Mouse (Mus musculus): ENCODE results near the gene Vac14. TPM values are rescaled to one million over a fixed set of nuclear protein-coding genes. Genes with fewer than 3 reads are reported as not detected.

Gene Vac14
- polyA plus RNA-seq, 1 experiment from 2014 or later = 14.6 TPM

GRCm38 (mm10) chr8:110733036-110733435 lies 114.7 kb downstream of the Vac14 start:
- H3K9me3 ChIP-seq (replicated peaks) = no peaks in the 10 kb centered on the region
- WGBS (ENCODE audit: insufficient replicate concordance) = 73% methylated on average over 8 of the region's 8 CpGs
- no peak overlapping the region for H3K4me3 ChIP-seq (replicated peaks)
- H3K27ac ChIP-seq = no peak overlapping the region
- H3K9ac ChIP-seq = no peak overlapping the region
- no peaks in the 10 kb centered on the region for H3K27me3 ChIP-seq
- no peak overlapping the region for H3K4me2 ChIP-seq
- ATAC-seq (ENCODE audit: low read depth) (no peak), DNase-seq (no peak)
- H3K4me1 ChIP-seq (replicated peaks) = no peaks in the 10 kb centered on the region
- H3K36me3 ChIP-seq = peaks cover 23% of the 10 kb centered on the region

GRCm38 (mm10) chr8:110738591-110739195 lies 120.3 kb downstream of the Vac14 start:
- Histone ChIP-seq H3K9me3 (replicated peaks) (no peaks in the 10 kb centered on the region), H3K36me3 (peaks cover 18% of the 10 kb centered on the region), H3K27ac (no peak overlapping the region), H3K4me2 (no peak overlapping the region), H3K4me3 (replicated peaks) (no peak overlapping the region), H3K27me3 (no peaks in the 10 kb centered on the region), H3K4me1 (replicated peaks) (no peaks in the 10 kb centered on the region), H3K9ac (no peak overlapping the region)
- no peak for DNase-seq
- no peak for ATAC-seq (ENCODE audit: low read depth)
- 87% methylated on average over 34 of the region's 35 CpGs for WGBS (ENCODE audit: insufficient replicate concordance)

GRCm38 (mm10) chr8:110740629-110741175 lies 122.3 kb downstream of the Vac14 start:
- peaks cover 18% of the 10 kb centered on the region for H3K36me3 ChIP-seq
- no peaks in the 10 kb centered on the region for H3K9me3 ChIP-seq (replicated peaks)
- no peak for ATAC-seq (ENCODE audit: low read depth)
- 64% methylated on average over 5 of the region's 5 CpGs for WGBS (ENCODE audit: insufficient replicate concordance)
- H3K27ac ChIP-seq = no peak overlapping the region
- no peak for DNase-seq
- no peak overlapping the region for H3K9ac ChIP-seq
- H3K4me2 ChIP-seq = no peak overlapping the region
- H3K4me3 ChIP-seq (replicated peaks) = no peak overlapping the region
- no peaks in the 10 kb centered on the region for H3K4me1 ChIP-seq (replicated peaks)
- no peaks in the 10 kb centered on the region for H3K27me3 ChIP-seq

GRCm38 (mm10) chr8:110741816-110742451 lies 123.5 kb downstream of the Vac14 start:
- Histone ChIP-seq H3K27ac (no peak overlapping the region), H3K4me2 (no peak overlapping the region), H3K9ac (no peak overlapping the region), H3K4me3 (replicated peaks) (no peak overlapping the region), H3K9me3 (replicated peaks) (no peaks in the 10 kb centered on the region), H3K36me3 (peaks cover 18% of the 10 kb centered on the region), H3K4me1 (replicated peaks) (no peaks in the 10 kb centered on the region), H3K27me3 (0 out of 2 replicates have a peak, but pooled peaks cover 3% of the 10 kb centered on the region)
- WGBS (ENCODE audit: insufficient replicate concordance) = 59% methylated on average over 15 of the region's 15 CpGs
- ATAC-seq (ENCODE audit: low read depth) = no peak
- no peak for DNase-seq

GRCm38 (mm10) chr8:110742452-110742818 lies 124.0 kb downstream of the Vac14 start:
- no peaks in the 10 kb centered on the region for H3K4me1 ChIP-seq (replicated peaks)
- DNase-seq = no peak
- peaks cover 18% of the 10 kb centered on the region for H3K36me3 ChIP-seq
- H3K4me2 ChIP-seq = no peak overlapping the region
- 0 out of 2 replicates have a peak, but pooled peaks cover 3% of the 10 kb centered on the region for H3K27me3 ChIP-seq
- no peak overlapping the region for H3K27ac ChIP-seq
- 62% methylated on average over 5 of the region's 5 CpGs for WGBS (ENCODE audit: insufficient replicate concordance)
- H3K9me3 ChIP-seq (replicated peaks) = no peaks in the 10 kb centered on the region
- no peak overlapping the region for H3K4me3 ChIP-seq (replicated peaks)
- no peak for ATAC-seq (ENCODE audit: low read depth)
- no peak overlapping the region for H3K9ac ChIP-seq

- WGBS (ENCODE audit: insufficient replicate concordance) = 78% methylated on average over 10 of the region's 10 CpGs
- Histone ChIP-seq H3K9ac (no peak overlapping the region), H3K9me3 (replicated peaks) (no peaks in the 10 kb centered on the region), H3K4me3 (replicated peaks) (no peak overlapping the region), H3K4me1 (replicated peaks) (no peaks in the 10 kb centered on the region), H3K27me3 (0 out of 2 replicates have a peak, but pooled peaks cover 3% of the 10 kb centered on the region), H3K4me2 (no peak overlapping the region), H3K27ac (no peak overlapping the region), H3K36me3 (no peaks in the 10 kb centered on the region)
- DNase-seq = no peak
- no peak for ATAC-seq (ENCODE audit: low read depth)
These were observed 126.8 kb downstream of the Vac14 start for GRCm38 (mm10) chr8:110745162-110745561.

GRCm38 (mm10) chr8:110746661-110747060 lies 128.3 kb downstream of the Vac14 start:
- H3K27me3 ChIP-seq = 0 out of 2 replicates have a peak, but pooled peaks cover 3% of the 10 kb centered on the region
- no peak overlapping the region for H3K27ac ChIP-seq
- no peaks in the 10 kb centered on the region for H3K4me1 ChIP-seq (replicated peaks)
- H3K4me2 ChIP-seq = no peak overlapping the region
- DNase-seq (no peak), ATAC-seq (ENCODE audit: low read depth) (no peak)
- no peak overlapping the region for H3K9ac ChIP-seq
- H3K36me3 ChIP-seq = no peaks in the 10 kb centered on the region
- 64% methylated on average over 9 of the region's 9 CpGs for WGBS (ENCODE audit: insufficient replicate concordance)
- H3K9me3 ChIP-seq (replicated peaks) = no peaks in the 10 kb centered on the region
- H3K4me3 ChIP-seq (replicated peaks) = no peak overlapping the region

- Histone ChIP-seq H3K4me2 (no peak overlapping the region), H3K27ac (no peak overlapping the region), H3K4me1 (replicated peaks) (no peaks in the 10 kb centered on the region), H3K36me3 (no peaks in the 10 kb centered on the region), H3K27me3 (0 out of 2 replicates have a peak, but pooled peaks cover 3% of the 10 kb centered on the region), H3K9me3 (replicated peaks) (no peaks in the 10 kb centered on the region), H3K4me3 (replicated peaks) (no peak overlapping the region), H3K9ac (no peak overlapping the region)
- 52% methylated on average over 10 of the region's 10 CpGs for WGBS (ENCODE audit: insufficient replicate concordance)
- ATAC-seq (ENCODE audit: low read depth) = no peak
- peak; percentile 20 for DNase-seq
These were observed 131.2 kb downstream of the Vac14 start for GRCm38 (mm10) chr8:110749500-110750170.

GRCm38 (mm10) chr8:110750269-110750668 lies 131.9 kb downstream of the Vac14 start:
- H3K27me3 ChIP-seq = 0 out of 2 replicates have a peak, but pooled peaks cover 3% of the 10 kb centered on the region
- no peak overlapping the region for H3K4me3 ChIP-seq (replicated peaks)
- no peak for DNase-seq
- H3K27ac ChIP-seq = no peak overlapping the region
- H3K4me1 ChIP-seq (replicated peaks) = no peaks in the 10 kb centered on the region
- no peaks in the 10 kb centered on the region for H3K36me3 ChIP-seq
- H3K9me3 ChIP-seq (replicated peaks) = no peaks in the 10 kb centered on the region
- ATAC-seq (ENCODE audit: low read depth) = no peak
- H3K4me2 ChIP-seq = no peak overlapping the region
- no peak overlapping the region for H3K9ac ChIP-seq
- WGBS (ENCODE audit: insufficient replicate concordance) = 37% methylated on average over 13 of the region's 13 CpGs

GRCm38 (mm10) chr8:110751490-110751889 lies 133.1 kb downstream of the Vac14 start:
- H3K4me1 ChIP-seq (replicated peaks) = no peaks in the 10 kb centered on the region
- no peaks in the 10 kb centered on the region for H3K9me3 ChIP-seq (replicated peaks)
- H3K4me2 ChIP-seq = no peak overlapping the region
- 71% methylated on average over 5 of the region's 5 CpGs for WGBS (ENCODE audit: insufficient replicate concordance)
- DNase-seq (no peak), ATAC-seq (ENCODE audit: low read depth) (no peak)
- no peak overlapping the region for H3K9ac ChIP-seq
- 0 out of 2 replicates have a peak, but pooled peaks cover 3% of the 10 kb centered on the region for H3K27me3 ChIP-seq
- H3K4me3 ChIP-seq (replicated peaks) = no peak overlapping the region
- H3K36me3 ChIP-seq = no peaks in the 10 kb centered on the region
- no peak overlapping the region for H3K27ac ChIP-seq

- Histone ChIP-seq H3K9ac (no peak overlapping the region), H3K4me1 (replicated peaks) (no peaks in the 10 kb centered on the region), H3K27ac (no peak overlapping the region), H3K27me3 (no peaks in the 10 kb centered on the region), H3K36me3 (no peaks in the 10 kb centered on the region), H3K9me3 (replicated peaks) (no peaks in the 10 kb centered on the region), H3K4me2 (no peak overlapping the region), H3K4me3 (replicated peaks) (no peak overlapping the region)
- no peak for DNase-seq
- no peak for ATAC-seq (ENCODE audit: low read depth)
- 27% methylated on average over 4 of the region's 4 CpGs for WGBS (ENCODE audit: insufficient replicate concordance)
These were observed 136.3 kb downstream of the Vac14 start for GRCm38 (mm10) chr8:110754713-110755112.
